Mouse (Mus musculus): ENCODE results near the gene Prnp.

DNA sequence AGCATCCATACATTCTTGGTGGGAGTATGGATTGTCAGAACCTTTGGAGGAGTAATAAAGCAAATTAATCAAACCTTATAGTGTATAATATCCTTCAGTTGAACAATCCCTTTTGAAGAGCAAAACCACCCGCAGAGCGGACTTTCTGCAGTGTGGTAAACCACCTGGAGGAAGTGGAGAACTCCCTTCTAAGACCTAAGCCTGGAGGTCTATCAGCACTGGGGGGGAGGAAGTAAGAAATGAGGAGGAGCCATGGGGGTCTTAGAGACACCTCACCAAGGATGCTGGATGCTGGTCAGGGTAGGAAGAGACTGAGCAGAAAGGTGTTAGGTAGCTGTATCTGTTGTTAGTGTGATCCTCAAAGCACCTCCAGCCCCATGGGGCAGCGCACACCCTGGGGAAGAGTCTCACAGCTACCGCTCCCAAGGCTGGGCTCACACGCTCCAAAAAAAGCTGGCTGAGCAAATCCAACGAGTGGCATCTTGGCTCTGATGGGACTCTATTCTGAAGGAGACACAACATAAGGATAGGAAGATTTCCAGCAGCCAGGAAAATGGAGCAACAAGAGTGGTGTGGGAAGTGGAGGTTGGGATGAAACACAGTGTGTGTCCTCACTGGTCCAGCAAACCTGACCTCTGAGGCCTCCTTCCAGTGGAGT is 23.1 kb upstream of the Prnp start:
- TF ChIP-seq EP300 (optimal IDR thresholded peaks at IDR 0.05) (no peak), CTCF (IDR thresholded peaks at IDR 0.05; ENCODE audit: low read depth) (no peak)

All from stomach, postnatal 0 days (tissue).